Mouse (Mus musculus): ENCODE data around the gene Lasp1. TPM values are rescaled to one million over a fixed set of nuclear protein-coding genes. Genes with fewer than 3 reads are reported as not detected.

The Lasp1 gene
- total RNA-seq, 4 experiments from 2014 or later: 131 to 177 (median 143) TPM

- DNase-seq: no peak
Observed at GRCm38 (mm10) chr11:97797369-97798082, 1.3 kb upstream of the Lasp1 start.

- no peak for DNase-seq
Observed at GRCm38 (mm10) chr11:97798083-97798435, 741 bp upstream of the Lasp1 start.

GRCm38 (mm10) chr11:97799146-97799993 is 570 bp downstream of the Lasp1 start:
- peak; percentile 85 for DNase-seq

- DNase-seq: peak; percentile 73
Observed at GRCm38 (mm10) chr11:97799994-97800690, 1.3 kb downstream of the Lasp1 start.

- peak; percentile 69 for DNase-seq
Observed at GRCm38 (mm10) chr11:97800691-97801408, 2.0 kb downstream of the Lasp1 start.

- DNase-seq: peak; percentile 84
Observed at GRCm38 (mm10) chr11:97801409-97802193, 2.8 kb downstream of the Lasp1 start.

GRCm38 (mm10) chr11:97802194-97802470 is 3.3 kb downstream of the Lasp1 start:
- DNase-seq: no peak

GRCm38 (mm10) chr11:97802495-97802894 is 3.7 kb downstream of the Lasp1 start:
- no peak for DNase-seq

GRCm38 (mm10) chr11:97803847-97804246 is 5.0 kb downstream of the Lasp1 start:
- DNase-seq: no peak

- peak; percentile 64 for DNase-seq
Observed at GRCm38 (mm10) chr11:97804841-97805661, 6.3 kb downstream of the Lasp1 start.

GRCm38 (mm10) chr11:97805662-97806612 is 7.1 kb downstream of the Lasp1 start:
- DNase-seq: no peak

GRCm38 (mm10) chr11:97806613-97806964 is 7.8 kb downstream of the Lasp1 start:
- no peak for DNase-seq

GRCm38 (mm10) chr11:97807626-97808025 is 8.8 kb downstream of the Lasp1 start:
- DNase-seq: no peak

GRCm38 (mm10) chr11:97808093-97808492 is 9.3 kb downstream of the Lasp1 start:
- DNase-seq: no peak

GRCm38 (mm10) chr11:97808621-97809234 is 9.9 kb downstream of the Lasp1 start:
- no peak for DNase-seq

GRCm38 (mm10) chr11:97809235-97810121 is 10.7 kb downstream of the Lasp1 start:
- DNase-seq: no peak

- no peak for DNase-seq
Observed at GRCm38 (mm10) chr11:97810356-97810755, 11.6 kb downstream of the Lasp1 start.

GRCm38 (mm10) chr11:97810970-97811369 is 12.2 kb downstream of the Lasp1 start:
- DNase-seq: no peak

All from adrenal gland, adult 8-10 months (tissue).